Comparison of ENCODE assay signal across 8 mouse cellular contexts in genomic region chr14:19751025-19751771, GRCm38 (mm10). TPM values are rescaled to one million over a fixed set of nuclear protein-coding genes. Genes with fewer than 3 reads are reported as not detected.
DNase-seq lines count a peak whose midpoint lies in the region; ATAC-seq and TF ChIP-seq lines count a peak whose summit lies in the region.

Gene Nid2 (plus strand): TSS chr14:19751265.

- H3K27ac ChIP-seq in brown adipose tissue, adult 24 weeks (replicated peaks; ENCODE audit: low read depth, low read length): peak within 1 kb of the TSS; percentile 36
- H3K27ac ChIP-seq in forebrain, embryonic 14.5 days (ENCODE audit: low read depth, low read length): no peak within 1 kb of the TSS
- H3K27ac ChIP-seq in liver, postnatal 0 days (ENCODE audit: low read depth): 0 out of 2 replicates have a peak within 1 kb of the TSS, but pooled peaks have one; percentile 11
- H3K27ac ChIP-seq in neural tube, embryonic 13.5 days (replicated peaks): peak within 1 kb of the TSS; percentile 52
- H3K27ac ChIP-seq in testis, adult 2 months (ENCODE audit: control insufficient read depth, insufficient read depth, low read depth, low read length): peak within 1 kb of the TSS; percentile 12

- peak within 1 kb of the TSS; percentile 68 for H3ac ChIP-seq in C2C12 (ENCODE audit: control insufficient read depth, insufficient read length, low read depth)

- peak within 1 kb of the TSS; percentile 52 for H3K9ac ChIP-seq in forebrain, embryonic 14.5 days (ENCODE audit: low read length)
- peak within 1 kb of the TSS; percentile 62 for H3K9ac ChIP-seq in liver, postnatal 0 days (replicated peaks)
- H3K9ac ChIP-seq in neural tube, embryonic 13.5 days: peak within 1 kb of the TSS; percentile 55

- TF ChIP-seq POLR2A in testis, adult 2 months (IDR thresholded peaks at IDR 0.05; ENCODE audit: control insufficient read depth, low read depth, low read length): peak; percentile 65

- no peaks in the 10 kb centered on the region for H3K36me3 ChIP-seq in C2C12 (ENCODE audit: control insufficient read depth, insufficient read depth)
- no peaks in the 10 kb centered on the region for H3K36me3 ChIP-seq in forebrain, embryonic 14.5 days (ENCODE audit: control insufficient read depth, insufficient read depth, low read length)
- H3K36me3 ChIP-seq in liver, postnatal 0 days (replicated peaks; ENCODE audit: insufficient read depth, low read length): no peaks in the 10 kb centered on the region
- no peaks in the 10 kb centered on the region for H3K36me3 ChIP-seq in neural tube, embryonic 13.5 days
- no peaks in the 10 kb centered on the region for H3K36me3 ChIP-seq in testis, adult 2 months (ENCODE audit: control insufficient read depth, insufficient read depth, low read length)

- no peaks in the 10 kb centered on the region for H3K79me2 ChIP-seq in C2C12 (ENCODE audit: control insufficient read depth, insufficient read depth)

- peak; percentile 90 for DNase-seq in forebrain, embryonic 14.5 days (ENCODE audit: low spot score)
- peak; percentile 94 to 96 for DNase-seq in heart, postnatal 10 days
- peak; percentile 95 to 96 for DNase-seq in kidney, postnatal 36 days
- DNase-seq in liver, postnatal 0 days: peak; percentile 88

- no peak within 1 kb of the TSS for H3K4me3 ChIP-seq in C2C12 (ENCODE audit: insufficient read depth, poor library complexity, severe bottlenecking)
- H3K4me3 ChIP-seq in brown adipose tissue, adult 24 weeks (ENCODE audit: insufficient read depth, low read depth, low read length): peak within 1 kb of the TSS; percentile 69
- peak within 1 kb of the TSS; percentile 48 for H3K4me3 ChIP-seq in forebrain, embryonic 14.5 days (ENCODE audit: low read depth, low read length)
- H3K4me3 ChIP-seq in liver, postnatal 0 days (ENCODE audit: low read depth, low read length): peak within 1 kb of the TSS; percentile 57
- H3K4me3 ChIP-seq in neural tube, embryonic 13.5 days: peak within 1 kb of the TSS; percentile 52
- peak within 1 kb of the TSS; percentile 81 for H3K4me3 ChIP-seq in testis, adult 2 months (ENCODE audit: control insufficient read depth, low read depth, low read length)

- TF ChIP-seq CTCF in C2C12 (IDR thresholded peaks at IDR 0.05; ENCODE audit: control insufficient read depth, insufficient read depth, insufficient read length): no peak
- TF ChIP-seq CTCF in liver, postnatal 0 days (IDR thresholded peaks at IDR 0.05; ENCODE audit: low read depth): no peak
- TF ChIP-seq CTCF in testis, adult 2 months (IDR thresholded peaks at IDR 0.05; ENCODE audit: control insufficient read depth, insufficient read depth, insufficient replicate concordance, low read depth, low read length): no peak

- no peak for TF ChIP-seq EP300 in liver, postnatal 0 days (IDR thresholded peaks at IDR 0.05; ENCODE audit: low read depth)

- no peaks in the 10 kb centered on the region for H3K27me3 ChIP-seq in C2C12 (ENCODE audit: control insufficient read depth, insufficient read depth, insufficient read length)
- peaks cover 8% of the 10 kb centered on the region for H3K27me3 ChIP-seq in forebrain, embryonic 14.5 days (replicated peaks; ENCODE audit: control insufficient read depth, insufficient read depth, low read length)
- peaks cover 4% of the 10 kb centered on the region; the same call in 1 of the 2 replicates for H3K27me3 ChIP-seq in liver, postnatal 0 days (ENCODE audit: insufficient read depth, low read length)
- peaks cover 50% of the 10 kb centered on the region for H3K27me3 ChIP-seq in neural tube, embryonic 13.5 days
- no peaks in the 10 kb centered on the region for H3K27me3 ChIP-seq in testis, adult 2 months (ENCODE audit: control insufficient read depth, insufficient read depth, low read length)

- peak; percentile 95 for ATAC-seq in forebrain, embryonic 14.5 days
- ATAC-seq in liver, postnatal 0 days: peak; percentile 99
- ATAC-seq in neural tube, embryonic 13.5 days (ENCODE audit: low read depth): peak; percentile 92

- no peaks in the 10 kb centered on the region for H3K79me3 ChIP-seq in C2C12 (ENCODE audit: low read depth)

- no peaks in the 10 kb centered on the region for H3K4me1 ChIP-seq in brown adipose tissue, adult 24 weeks (ENCODE audit: control insufficient read depth, insufficient read depth, insufficient read length, low read length)
- H3K4me1 ChIP-seq in forebrain, embryonic 14.5 days (ENCODE audit: control insufficient read depth, insufficient read depth, low read length): peaks cover 10% of the 10 kb centered on the region; the same call in 1 of the 2 replicates
- H3K4me1 ChIP-seq in liver, postnatal 0 days (ENCODE audit: insufficient read depth): peaks cover 20% of the 10 kb centered on the region
- H3K4me1 ChIP-seq in neural tube, embryonic 13.5 days (replicated peaks): peaks cover 26% of the 10 kb centered on the region
- H3K4me1 ChIP-seq in testis, adult 2 months (ENCODE audit: control insufficient read depth, insufficient read depth, low read length): peaks cover 23% of the 10 kb centered on the region

- H3K9me3 ChIP-seq in forebrain, embryonic 14.5 days (replicated peaks; ENCODE audit: control insufficient read depth, low read length): no peaks in the 10 kb centered on the region
- no peaks in the 10 kb centered on the region for H3K9me3 ChIP-seq in liver, postnatal 0 days (ENCODE audit: low read length)
- no peaks in the 10 kb centered on the region for H3K9me3 ChIP-seq in neural tube, embryonic 13.5 days

- intact Hi-C loops in heart, postnatal 10 days (cut with DNase I): loop anchor here (2.0 kb wide), 2 partner anchors 20 to 68 kb away; no protein-coding TSS in a partner anchor

- WGBS in forebrain, embryonic 14.5 days: under 1% methylated on average over 45 of the region's 45 CpGs
- WGBS in liver, postnatal 0 days (ENCODE audit: insufficient replicate concordance): under 1% methylated on average over 45 of the region's 45 CpGs
- WGBS in neural tube, embryonic 13.5 days: under 1% methylated on average over 45 of the region's 45 CpGs

- peak within 1 kb of the TSS; percentile 91 for H3K4me2 ChIP-seq in forebrain, embryonic 14.5 days (ENCODE audit: low read length)
- peak within 1 kb of the TSS; percentile 89 for H3K4me2 ChIP-seq in liver, postnatal 0 days (ENCODE audit: low read depth, low read length)
- peak within 1 kb of the TSS; percentile 73 for H3K4me2 ChIP-seq in neural tube, embryonic 13.5 days

TF ChIP-seq in C2C12, 6 proteins besides CTCF, POLR2A, EP300 and RAD21:
- no peak for TF ChIP-seq MYOD1 (IDR thresholded peaks at IDR 0.05; ENCODE audit: control insufficient read depth, insufficient read length, low read depth)
- TF ChIP-seq MYOG (IDR thresholded peaks at IDR 0.05; ENCODE audit: control insufficient read depth, extremely low read depth, insufficient read length): no peak
- TF ChIP-seq FOSL1 (IDR thresholded peaks at IDR 0.05; ENCODE audit: insufficient read depth, low read length, poor library complexity, severe bottlenecking): no peak
- TF ChIP-seq CEBPB (IDR thresholded peaks at IDR 0.05; ENCODE audit: low read depth): no peak
- TF ChIP-seq USF1 (IDR thresholded peaks at IDR 0.05; ENCODE audit: low read depth): no peak
- TF ChIP-seq MAX (IDR thresholded peaks at IDR 0.05): no peak

RNA-seq across cellular contexts. Expression of gene Nid2, which starts in this region (rescaled TPM):
- 25.6 TPM for polyA plus RNA-seq in C2C12 (2012; fragmentation: generic; extraction: Trizol)
- polyA plus RNA-seq in brown adipose tissue, adult 24 weeks (2012; ENCODE audit: insufficient read depth, insufficient read length, missing spikeins): 6.0 and 7.3 TPM in 2 replicates
- 30.9 and 37.4 TPM in 2 replicates for polyA plus RNA-seq in forebrain, embryonic 14.5 days (2014; fragmentation: Nextera tagmentation; extraction: Ambion mirVana)
- 100 to 1,000 TPM; 109 to 116 TPM for total RNA-seq in heart, postnatal 10 days (2021)
- polyA plus RNA-seq in liver, postnatal 0 days (2015; fragmentation: Nextera tagmentation; extraction: Ambion mirVana): 4.9 and 5.9 TPM in 2 replicates
- polyA plus RNA-seq in neural tube, embryonic 13.5 days (2015; fragmentation: Nextera tagmentation; extraction: Ambion mirVana): 56.6 and 58.3 TPM in 2 replicates
- 5.7 and 7.0 TPM in 2 replicates for polyA plus RNA-seq in testis, adult 2 months (2012; rRNA removed)
